Mouse (Mus musculus) splenic B cell, adult 2 months (primary cell): ENCODE data around the gene Arid1b.

ENCODE experiments used
- DNase-seq: peaks from one replicate; pipeline ENCODE4 v3.0.0-alpha.2; 2011; ENCODE audit warnings: low read depth, low spot score
- H3K27me3 ChIP-seq: 2 replicates; pipeline ENCODE4 v1.6.1; 2012; ENCODE audit warnings: mild to moderate bottlenecking, low read length, moderate library complexity, mixed read lengths; ENCODE audit not compliant: control insufficient read depth, poor library complexity, insufficient read depth, severe bottlenecking
- H3K36me3 ChIP-seq: 2 replicates; pipeline ENCODE4 v1.6.1; 2012; ENCODE audit warnings: mild to moderate bottlenecking, low read length, moderate library complexity, mixed read lengths; ENCODE audit not compliant: control insufficient read depth, poor library complexity, insufficient read depth, severe bottlenecking

Arid1b gene

DNA sequence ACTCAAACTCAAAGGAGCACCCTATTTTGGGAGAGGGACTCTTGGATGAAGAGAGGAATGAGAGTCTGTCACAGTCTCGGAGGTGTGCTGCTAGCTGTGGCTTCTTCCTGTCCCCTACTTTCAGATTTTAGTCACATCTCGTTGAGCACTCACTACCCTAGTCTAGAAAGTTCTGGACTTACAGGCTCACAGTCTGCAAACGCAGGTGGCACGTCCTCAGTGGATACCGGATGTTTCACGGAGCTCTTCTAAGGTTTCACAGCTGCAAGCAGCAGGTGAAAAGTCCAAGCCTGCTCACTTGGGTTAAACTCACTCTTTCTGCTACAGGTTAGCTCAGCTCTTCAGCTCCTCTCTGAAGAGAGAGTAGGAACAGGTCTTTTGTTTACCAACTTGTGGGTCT is 186.8 kb downstream of the Arid1b start:
- Histone ChIP-seq H3K36me3 (no peaks in the 10 kb centered on the region), H3K27me3 (no peaks in the 10 kb centered on the region)
- peak; percentile 83 for DNase-seq

GRCm38 (mm10) chr17:5182493-5182892 is 188.4 kb downstream of the Arid1b start:
- Histone ChIP-seq H3K36me3 (no peaks in the 10 kb centered on the region), H3K27me3 (no peaks in the 10 kb centered on the region)
- DNase-seq: no peak

- Histone ChIP-seq H3K36me3 (no peaks in the 10 kb centered on the region), H3K27me3 (no peaks in the 10 kb centered on the region)
- peak; percentile 59 for DNase-seq
Observed at GRCm38 (mm10) chr17:5185501-5185900, 191.4 kb downstream of the Arid1b start.

DNA sequence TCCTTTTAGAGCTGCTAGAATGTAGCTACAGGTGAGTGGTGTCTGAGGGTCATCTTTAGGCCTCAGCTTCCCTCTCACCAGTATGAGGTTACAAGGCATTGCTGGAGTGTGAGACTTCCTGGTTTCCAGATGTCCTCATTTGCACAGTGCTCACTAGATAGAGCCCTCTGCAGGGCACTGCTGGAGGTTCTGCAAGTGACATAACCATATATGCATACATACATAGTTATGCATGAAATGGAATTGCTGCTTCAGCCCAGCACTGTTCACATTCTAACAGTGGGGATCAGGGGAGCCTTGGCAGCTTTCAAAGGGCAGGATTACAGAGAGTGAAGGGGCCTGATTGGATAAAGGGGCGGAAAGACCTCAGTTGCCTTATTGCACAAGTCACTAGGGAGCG is 193.4 kb downstream of the Arid1b start:
- H3K36me3 ChIP-seq: no peaks in the 10 kb centered on the region
- DNase-seq: peak; percentile 73
- no peaks in the 10 kb centered on the region for H3K27me3 ChIP-seq

DNA sequence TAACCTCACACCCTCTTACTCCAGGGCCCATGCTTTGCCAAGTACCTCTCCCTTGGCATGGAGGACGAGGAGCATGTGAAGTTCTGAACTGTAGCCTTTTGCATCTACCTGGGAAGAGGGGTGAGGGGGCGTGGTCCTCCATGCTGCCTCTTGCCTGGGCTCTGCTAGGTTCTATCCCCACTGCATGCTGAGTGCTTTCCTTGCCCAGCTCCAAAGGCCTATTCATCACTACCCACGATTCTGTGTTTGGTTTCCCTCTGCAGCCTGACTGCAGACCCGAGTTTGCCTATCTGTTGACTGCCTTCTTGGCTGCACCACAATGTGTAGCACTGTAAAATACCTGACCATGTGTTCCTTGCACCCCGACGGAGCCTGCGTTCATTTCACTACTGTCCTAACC is 194.3 kb downstream of the Arid1b start:
- no peaks in the 10 kb centered on the region for H3K36me3 ChIP-seq
- no peak for DNase-seq
- H3K27me3 ChIP-seq: no peaks in the 10 kb centered on the region

DNA sequence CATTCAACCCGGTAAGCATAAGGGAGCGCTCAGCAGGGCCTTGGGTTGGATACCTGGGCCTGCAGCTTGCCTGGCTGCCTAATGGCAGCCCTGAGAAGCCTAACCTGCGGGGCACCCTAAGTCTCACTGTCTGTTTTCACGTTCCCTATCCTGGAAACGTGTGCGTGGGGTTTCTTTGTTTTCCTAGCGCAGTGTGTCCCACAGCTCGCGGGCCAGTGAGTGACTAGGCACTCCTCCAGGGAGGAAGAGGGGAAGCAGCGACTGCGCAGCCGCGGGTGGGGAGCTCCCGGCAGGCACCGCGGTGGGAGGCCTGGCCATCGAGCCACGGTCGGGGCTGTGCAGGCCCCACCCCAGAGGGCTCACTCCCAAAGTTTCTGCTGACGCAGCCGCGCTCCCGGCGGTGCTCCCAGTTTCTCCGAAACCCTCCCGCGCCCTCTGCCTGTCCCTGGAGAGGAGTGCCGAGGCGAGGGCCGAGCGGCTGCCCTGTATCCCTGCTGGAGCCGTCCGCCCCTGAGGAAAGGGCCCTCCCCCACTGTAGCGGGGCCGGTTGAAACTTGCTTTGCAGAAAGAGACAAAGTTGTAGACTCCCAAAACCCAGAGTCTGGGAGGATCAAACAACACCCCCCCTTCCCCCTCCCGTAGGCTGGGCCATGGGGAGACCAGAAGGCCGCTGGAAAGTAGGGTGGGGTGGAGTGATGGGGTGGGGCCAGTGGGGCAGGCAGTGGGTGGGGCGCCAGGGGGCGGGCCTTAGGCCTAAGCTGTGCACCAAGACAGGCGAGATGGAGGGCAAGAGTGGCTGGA is 195.6 kb downstream of the Arid1b start:
- Histone ChIP-seq H3K36me3 (no peaks in the 10 kb centered on the region), H3K27me3 (no peaks in the 10 kb centered on the region)

DNA sequence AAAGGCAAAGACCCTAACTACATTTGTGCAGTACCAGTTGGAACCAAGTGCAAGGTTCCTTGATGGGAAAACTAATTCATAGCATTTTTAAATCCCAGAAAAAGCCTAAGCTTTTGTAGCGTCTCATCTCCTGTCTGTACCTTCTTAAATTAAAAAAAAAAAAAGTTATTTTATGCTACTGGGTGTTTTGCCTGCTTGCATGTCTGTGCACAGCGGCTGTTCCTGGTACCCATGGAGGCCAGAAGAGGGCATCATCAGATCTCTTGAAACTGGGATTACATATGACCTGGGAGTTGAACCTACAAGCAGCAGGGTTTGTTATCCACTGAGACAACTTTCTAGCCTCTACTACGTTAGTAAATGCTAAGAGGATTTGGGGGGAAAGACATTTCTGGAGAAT is 196.2 kb downstream of the Arid1b start:
- DNase-seq: peak; percentile 31
- Histone ChIP-seq H3K27me3 (no peaks in the 10 kb centered on the region), H3K36me3 (no peaks in the 10 kb centered on the region)

More for the DNA sequence above, 195.6 kb downstream of the Arid1b start:
- DNase-seq: peak; percentile 84

DNA sequence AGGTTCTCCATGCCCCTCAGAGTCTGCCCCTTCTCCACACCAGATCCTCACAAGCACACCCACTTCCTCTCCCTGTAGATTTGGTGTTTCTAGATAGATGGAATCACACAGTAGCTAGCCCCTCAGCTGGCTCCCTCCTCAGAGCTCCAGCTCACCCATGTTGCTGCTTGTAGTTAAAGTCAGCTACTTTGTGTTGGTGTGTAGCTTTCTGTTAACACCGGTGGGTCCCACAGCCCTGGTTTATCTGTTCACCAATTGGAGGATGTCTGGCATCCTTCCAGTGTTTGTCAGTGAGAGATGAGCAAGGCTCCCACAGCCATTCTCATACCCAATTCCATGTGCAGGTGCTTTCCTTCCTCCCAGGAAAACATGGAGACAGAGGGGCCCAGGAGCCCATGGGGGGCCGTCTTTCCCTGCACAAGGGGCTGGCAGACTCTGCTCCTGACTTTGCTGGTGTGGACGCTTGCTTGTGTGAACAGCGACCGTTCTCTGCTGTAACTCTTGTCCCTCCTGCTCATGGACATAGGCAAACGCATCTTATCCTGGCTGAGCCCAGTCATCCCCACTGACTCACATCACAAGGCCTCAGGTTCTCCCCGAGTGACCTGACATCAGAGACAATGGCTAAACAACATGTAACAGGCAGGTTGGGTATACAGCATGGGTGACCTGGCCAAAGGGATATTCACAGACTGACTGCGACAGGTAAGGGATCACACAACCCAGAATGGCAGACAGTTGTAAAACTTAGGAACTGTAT is 200.2 kb downstream of the Arid1b start:
- DNase-seq: no peak
- no peaks in the 10 kb centered on the region for H3K36me3 ChIP-seq
- H3K27me3 ChIP-seq: no peaks in the 10 kb centered on the region

GRCm38 (mm10) chr17:5195397-5195796 is 201.3 kb downstream of the Arid1b start:
- DNase-seq: peak; percentile 85
- Histone ChIP-seq H3K36me3 (no peaks in the 10 kb centered on the region), H3K27me3 (no peaks in the 10 kb centered on the region)

GRCm38 (mm10) chr17:5196005-5196404 is 201.9 kb downstream of the Arid1b start:
- Histone ChIP-seq H3K27me3 (no peaks in the 10 kb centered on the region), H3K36me3 (no peaks in the 10 kb centered on the region)
- DNase-seq: peak; percentile 37

DNA sequence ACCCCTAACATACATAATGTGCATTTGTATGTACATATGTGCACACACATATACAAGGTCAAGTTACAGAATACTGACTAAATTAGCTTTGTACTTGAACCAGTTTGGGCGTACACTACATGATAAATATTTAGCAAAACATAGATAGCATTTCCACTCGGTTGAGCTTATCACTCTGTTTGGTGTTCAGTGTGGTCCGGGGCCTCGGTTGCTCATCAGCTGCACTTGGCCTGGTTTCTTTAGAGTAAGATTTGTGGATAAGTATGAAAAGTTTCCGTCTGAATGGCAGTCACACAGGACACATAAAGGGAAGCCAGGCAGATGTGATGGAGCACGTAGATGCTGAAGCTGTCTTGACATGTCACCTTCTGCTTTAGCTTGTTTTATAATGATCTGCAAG is 202.4 kb downstream of the Arid1b start:
- Histone ChIP-seq H3K36me3 (no peaks in the 10 kb centered on the region), H3K27me3 (no peaks in the 10 kb centered on the region)
- no peak for DNase-seq

- Histone ChIP-seq H3K27me3 (no peaks in the 10 kb centered on the region), H3K36me3 (no peaks in the 10 kb centered on the region)
- DNase-seq: no peak
Observed at GRCm38 (mm10) chr17:5197083-5197482, 203.0 kb downstream of the Arid1b start.

DNA sequence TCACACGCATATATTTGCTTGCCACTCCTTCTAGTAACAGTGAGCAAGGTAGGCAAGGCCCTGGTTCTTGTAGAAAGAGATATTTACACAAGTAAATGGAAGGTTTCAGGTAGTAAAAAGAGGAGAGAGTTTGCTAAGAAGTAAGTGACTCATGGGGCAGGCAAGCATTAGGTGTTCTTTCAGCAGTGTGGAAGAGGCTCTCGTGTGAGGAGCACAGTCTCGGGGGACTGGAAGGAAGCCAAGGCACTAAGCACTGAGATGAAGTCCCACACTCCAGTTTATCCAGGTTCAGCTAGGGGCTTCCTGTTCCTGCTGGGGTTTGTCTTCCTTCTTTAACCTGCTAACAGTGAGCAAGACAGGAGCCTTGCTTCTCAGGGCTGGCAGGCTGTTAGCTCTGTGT is 203.6 kb downstream of the Arid1b start:
- no peaks in the 10 kb centered on the region for H3K27me3 ChIP-seq
- no peak for DNase-seq
- H3K36me3 ChIP-seq: no peaks in the 10 kb centered on the region

GRCm38 (mm10) chr17:5198252-5198651 is 204.1 kb downstream of the Arid1b start:
- no peak for DNase-seq
- Histone ChIP-seq H3K36me3 (no peaks in the 10 kb centered on the region), H3K27me3 (no peaks in the 10 kb centered on the region)

DNA sequence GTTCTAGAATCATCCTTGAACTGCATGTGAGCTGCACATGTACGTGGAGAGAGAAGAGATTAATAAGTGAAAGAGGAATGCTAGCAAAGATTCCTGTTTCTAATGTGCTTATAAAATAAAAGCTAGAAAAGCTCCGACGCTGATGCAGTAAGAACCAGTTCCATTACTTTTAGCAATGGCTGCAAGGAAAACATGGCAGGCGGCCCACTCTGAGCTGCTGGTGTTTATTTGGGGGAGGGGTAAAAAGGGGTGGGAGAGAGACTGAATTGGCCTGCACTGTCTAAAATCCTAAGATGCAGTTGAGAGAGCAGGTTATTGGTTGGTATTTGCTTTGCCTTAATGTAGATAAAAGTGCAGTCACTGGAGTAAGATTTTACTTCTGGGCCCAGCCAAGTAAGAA is 204.7 kb downstream of the Arid1b start:
- no peaks in the 10 kb centered on the region for H3K27me3 ChIP-seq

More for the DNA sequence above, 204.7 kb downstream of the Arid1b start:
- H3K36me3 ChIP-seq: no peaks in the 10 kb centered on the region
- no peak for DNase-seq
